Mouse (Mus musculus) hindbrain, embryonic 10.5 days (tissue): ENCODE measurements around the gene Kcnh5. TPM values are rescaled to one million over a fixed set of nuclear protein-coding genes. Genes with fewer than 3 reads are reported as not detected.

Source experiments
- polyA plus RNA-seq: library from polyadenylated mRNA; unstranded; fragments of >200 nt; fragmentation: Nextera tagmentation; extraction: Ambion mirVana; gene quantifications from 2 replicates; pipeline ENCODE4 v1.2.1, GENCODE M21; 2016

Gene Kcnh5
- polyA plus RNA-seq, 1 experiment from 2014 or later, result 0.46 TPM

Other genes with a start within 250 kb of the Kcnh5 start
- 28.0 and 28.5 TPM in 2 replicates for gene Rhoj, start 131.0 kb upstream of the Kcnh5 start, polyA plus RNA-seq
- gene Gphb5, start 239.4 kb upstream of the Kcnh5 start, polyA plus RNA-seq, result not detected in 2 replicates